Mouse (Mus musculus): Measurements from ENCODE around the gene Unc80. TPM values are rescaled to one million over a fixed set of nuclear protein-coding genes. Genes with fewer than 3 reads are reported as not detected.

Unc80 gene
- total RNA-seq, 2 experiments from 2014 or later: 226 to 248 TPM

GRCm38 (mm10) chr1:66495310-66496012 is 27.3 kb downstream of the Unc80 start:
- no peak for TF ChIP-seq CTCF (conservative IDR thresholded peaks at IDR 0.05)
- DNase-seq (ENCODE audit: low spot score in 2 of 2): peak in 1 of 2 experiments; percentile 24
- Histone ChIP-seq H3K27ac (no peak overlapping the region), H3K4me3 (no peak overlapping the region)

- DNase-seq (ENCODE audit: low spot score in 2 of 2): no peak
- Histone ChIP-seq H3K27ac (peak overlapping the region; percentile 76), H3K4me3 (no peak overlapping the region)
- TF ChIP-seq CTCF (conservative IDR thresholded peaks at IDR 0.05): no peak
These were observed 82.6 kb downstream of the Unc80 start for GRCm38 (mm10) chr1:66550812-66551211.

DNA sequence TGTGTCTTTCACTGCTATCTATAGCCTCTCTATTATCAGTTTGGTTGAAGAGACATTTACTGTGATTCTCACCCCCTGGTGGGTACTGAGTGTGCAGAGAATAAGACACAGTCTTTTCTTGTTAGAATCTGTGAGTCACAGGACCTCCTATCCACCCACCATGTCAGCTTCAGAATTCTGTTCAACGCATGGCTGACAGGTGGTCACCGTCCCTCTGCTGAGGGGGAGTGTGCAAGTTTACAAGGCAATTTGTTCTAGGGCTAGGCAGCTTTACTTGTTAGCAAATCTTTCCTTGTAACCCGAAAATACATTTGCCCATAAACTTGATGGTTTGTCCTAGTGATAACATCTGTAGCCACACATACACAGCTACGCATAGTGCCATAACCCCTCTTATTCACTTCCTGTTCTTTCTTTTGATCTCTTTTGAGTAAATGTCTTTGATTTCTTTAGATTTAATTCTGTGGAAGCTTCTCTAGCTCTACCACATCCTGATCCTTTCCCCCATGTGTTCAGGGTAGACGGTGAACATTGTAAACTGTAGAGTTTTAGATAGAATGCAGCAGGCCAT is 84.3 kb downstream of the Unc80 start:
- TF ChIP-seq CTCF (conservative IDR thresholded peaks at IDR 0.05): peak; percentile 55
- no peak overlapping the region for H3K4me3 ChIP-seq
- H3K27ac ChIP-seq: peak overlapping the region; percentile 88
- peak; percentile 70 to 85 for DNase-seq (ENCODE audit: low spot score in 2 of 2)

DNA sequence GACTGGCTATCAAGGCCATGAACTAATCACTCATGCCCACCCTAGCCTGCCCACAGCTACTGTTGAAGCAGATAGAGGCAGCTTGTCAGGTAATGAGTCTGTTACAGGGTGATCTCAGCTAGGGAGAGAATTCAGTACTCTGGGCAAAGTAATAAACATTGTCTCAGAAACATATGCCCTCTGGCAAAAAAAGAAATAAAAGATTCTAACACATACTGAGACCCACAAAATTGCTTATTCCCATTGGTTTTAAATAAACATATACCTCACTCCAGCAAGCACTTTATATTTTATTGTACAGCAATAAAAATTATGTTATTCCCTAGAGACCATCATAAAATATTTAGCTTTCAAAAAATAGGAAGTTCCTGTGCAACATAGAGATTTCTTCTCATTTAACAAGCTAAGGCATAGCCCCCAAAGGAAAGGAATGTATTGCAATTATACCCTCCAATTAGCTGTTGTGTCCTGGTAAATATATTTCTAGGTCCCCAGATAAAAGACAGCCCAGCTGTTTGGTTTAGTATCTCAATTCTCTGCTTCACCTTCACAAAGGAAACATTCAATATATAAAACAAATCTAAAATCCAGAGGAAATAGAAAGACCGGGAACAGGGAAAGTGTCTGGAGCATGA is 93.6 kb downstream of the Unc80 start:
- no peak for DNase-seq (ENCODE audit: low spot score in 2 of 2)
- no peak overlapping the region for H3K4me3 ChIP-seq
- no peak for TF ChIP-seq CTCF (conservative IDR thresholded peaks at IDR 0.05)
- H3K27ac ChIP-seq: no peak overlapping the region

DNA sequence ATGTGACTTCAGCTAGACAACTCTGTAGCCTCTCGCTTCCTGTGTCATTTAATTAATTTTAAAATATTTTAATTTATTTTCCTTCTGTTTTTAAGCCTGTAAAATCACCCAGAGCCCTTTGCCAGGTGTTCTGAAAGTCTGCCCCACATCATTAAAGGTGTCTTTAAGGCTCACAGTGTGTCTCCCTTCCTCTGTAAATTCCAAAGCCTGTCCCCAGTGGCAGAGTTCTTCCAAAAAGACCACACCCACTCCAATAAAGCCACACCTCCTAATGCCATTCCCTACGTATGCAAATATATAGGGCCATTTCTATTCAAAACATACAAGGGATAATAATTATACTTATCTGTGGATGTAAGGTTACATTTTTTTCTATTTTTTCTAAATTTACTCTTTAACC is 94.2 kb downstream of the Unc80 start:
- DNase-seq (ENCODE audit: low spot score in 2 of 2): no peak
- Histone ChIP-seq H3K27ac (no peak overlapping the region), H3K4me3 (no peak overlapping the region)
- TF ChIP-seq CTCF (conservative IDR thresholded peaks at IDR 0.05): no peak

DNA sequence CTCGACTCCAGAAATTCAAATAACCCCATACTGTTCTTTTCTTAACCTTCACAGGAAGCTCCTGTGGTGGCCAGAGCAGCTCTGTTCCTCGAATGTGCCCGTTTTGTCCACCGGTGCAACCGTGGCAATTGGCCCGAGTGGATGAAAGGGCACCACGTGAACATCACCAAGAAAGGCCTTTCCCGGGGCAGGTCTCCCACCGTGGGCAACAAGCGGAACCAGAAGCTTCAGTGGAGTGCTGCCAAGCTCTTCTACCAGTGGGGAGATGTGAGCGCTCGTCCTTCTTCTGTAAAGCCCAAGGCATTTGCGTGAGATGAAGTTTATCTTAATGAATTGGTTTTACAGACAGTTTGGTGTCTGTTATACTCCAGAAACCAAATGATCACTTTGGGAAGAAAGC is 101.6 kb downstream of the Unc80 start:
- TF ChIP-seq CTCF (conservative IDR thresholded peaks at IDR 0.05): no peak
- no peak overlapping the region for H3K27ac ChIP-seq
- no peak overlapping the region for H3K4me3 ChIP-seq
- no peak for DNase-seq (ENCODE audit: low spot score in 2 of 2)

DNA sequence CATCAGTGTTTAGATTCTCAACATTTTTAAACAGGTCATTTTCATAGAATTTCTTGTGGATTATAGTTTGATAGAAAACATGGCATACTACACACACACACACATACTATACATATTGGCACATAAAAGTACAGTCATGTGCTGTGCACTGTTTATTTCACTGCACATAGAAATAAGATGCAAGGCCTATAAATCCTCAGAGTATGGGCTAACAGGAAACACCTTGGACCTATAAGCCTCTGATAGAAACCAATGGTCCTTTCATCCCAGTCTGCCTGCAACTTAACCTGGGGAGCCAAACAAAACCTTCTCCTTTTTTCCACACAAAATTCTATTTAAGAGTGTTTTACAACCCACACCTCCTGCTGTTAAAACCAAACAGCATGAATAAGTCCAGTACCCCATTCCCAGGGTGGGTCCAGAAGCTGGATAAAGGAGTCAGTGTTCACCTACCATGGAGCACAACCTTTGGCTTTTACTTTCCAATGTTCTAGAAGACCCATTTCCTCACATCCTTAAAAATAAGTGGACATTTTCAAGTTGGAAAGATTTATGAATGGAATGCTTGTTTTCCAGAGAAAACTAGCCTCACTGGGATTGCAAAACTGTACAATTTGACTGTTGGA is 129.1 kb downstream of the Unc80 start:
- H3K27ac ChIP-seq: no peak overlapping the region
- no peak for TF ChIP-seq CTCF (conservative IDR thresholded peaks at IDR 0.05)
- no peak for DNase-seq (ENCODE audit: low spot score in 2 of 2)
- no peak overlapping the region for H3K4me3 ChIP-seq

DNA sequence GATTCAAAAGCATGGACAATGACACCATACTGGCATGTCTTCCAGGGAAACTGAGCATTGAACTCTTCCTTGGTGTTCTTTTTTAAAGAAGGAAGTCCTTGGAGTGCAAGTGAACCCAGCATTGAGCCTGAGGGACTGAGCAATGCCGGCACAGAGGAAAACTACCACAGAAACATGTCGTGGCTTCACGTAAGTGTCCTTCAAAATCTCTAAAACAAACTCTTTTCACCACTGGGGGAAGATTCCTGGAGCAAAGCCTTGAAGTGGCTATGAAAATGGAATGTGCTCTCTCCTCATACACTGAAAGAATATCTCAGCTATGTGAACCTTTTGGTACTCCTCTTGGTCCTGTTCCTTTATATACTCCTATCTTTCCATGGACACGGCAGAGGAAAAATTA is 140.1 kb downstream of the Unc80 start:
- 0 out of 2 replicates have a peak, but pooled peaks have one; percentile 5 for TF ChIP-seq CTCF (conservative IDR thresholded peaks at IDR 0.05)
- H3K4me3 ChIP-seq: no peak overlapping the region
- DNase-seq (ENCODE audit: low spot score in 2 of 2): no peak
- H3K27ac ChIP-seq: no peak overlapping the region

DNA sequence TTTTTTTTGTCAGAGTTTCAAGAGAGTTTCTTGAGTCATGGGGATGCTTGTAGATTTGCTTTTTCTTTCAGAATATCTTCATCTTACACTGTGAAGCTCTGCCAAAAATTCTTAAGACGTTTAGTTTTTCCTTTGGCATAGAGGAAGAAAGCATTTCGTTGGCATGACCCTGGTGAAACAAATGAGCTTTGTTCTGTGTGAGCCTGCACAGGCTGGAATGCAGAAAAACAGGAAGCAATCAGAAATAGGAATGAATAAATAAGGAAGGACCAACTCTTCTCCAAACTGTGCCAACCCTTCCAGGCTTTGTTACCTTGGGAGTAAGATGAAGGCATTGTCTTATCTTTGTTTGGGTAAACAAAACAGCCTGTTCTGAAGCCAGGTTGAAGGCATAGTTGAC is 149.0 kb downstream of the Unc80 start:
- no peak for DNase-seq (ENCODE audit: low spot score in 2 of 2)
- Histone ChIP-seq H3K4me3 (no peak overlapping the region), H3K27ac (no peak overlapping the region)
- TF ChIP-seq CTCF (conservative IDR thresholded peaks at IDR 0.05): no peak

DNA sequence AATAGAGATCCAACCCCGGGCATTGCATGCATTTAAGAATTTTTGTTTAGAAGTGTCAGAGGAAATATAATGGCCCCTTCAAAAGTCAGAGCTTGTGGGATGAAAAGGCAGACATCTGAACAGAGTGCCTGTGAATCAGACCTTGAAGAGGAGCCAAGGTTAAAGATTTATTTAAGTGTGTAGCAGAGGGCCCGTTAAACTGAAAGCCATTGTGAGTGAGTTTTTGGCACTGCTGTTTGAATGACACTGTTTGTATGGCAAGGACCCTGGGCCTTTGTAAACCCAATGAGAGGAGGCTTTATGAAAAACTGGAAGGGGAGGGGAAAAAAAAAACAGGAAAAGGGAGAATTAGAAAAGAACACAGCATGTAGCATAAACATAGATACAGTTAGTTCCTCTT is 170.0 kb downstream of the Unc80 start:
- no peak for TF ChIP-seq CTCF (conservative IDR thresholded peaks at IDR 0.05)
- DNase-seq (ENCODE audit: low spot score in 2 of 2): no peak
- H3K27ac ChIP-seq: no peak overlapping the region
- no peak overlapping the region for H3K4me3 ChIP-seq

- Histone ChIP-seq H3K4me3 (no peak overlapping the region), H3K27ac (no peak overlapping the region)
- no peak for DNase-seq (ENCODE audit: low spot score in 2 of 2)
- TF ChIP-seq CTCF (conservative IDR thresholded peaks at IDR 0.05): no peak
These were observed 178.7 kb downstream of the Unc80 start for GRCm38 (mm10) chr1:66646894-66647293.

GRCm38 (mm10) chr1:66649568-66649967 is 181.4 kb downstream of the Unc80 start:
- peak overlapping the region; percentile 82 for H3K27ac ChIP-seq

DNA sequence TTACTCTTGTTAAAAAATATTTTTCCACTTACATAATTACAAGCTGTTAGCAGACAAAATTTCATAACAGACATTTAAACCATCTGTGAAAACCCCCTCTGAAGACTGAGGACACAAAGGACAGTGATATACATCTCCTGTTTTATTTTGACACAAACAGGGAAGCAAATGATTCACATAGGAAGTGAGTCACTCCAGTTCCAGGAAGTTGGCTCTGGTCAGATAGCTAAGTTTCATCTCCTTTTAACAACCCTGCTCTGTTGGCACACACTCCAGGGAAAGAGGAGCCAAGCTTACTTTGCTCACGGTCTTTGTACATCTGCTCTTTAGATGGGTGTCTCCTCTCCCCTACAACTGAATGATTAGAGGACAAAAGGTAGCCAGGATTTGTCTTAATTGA is 181.8 kb downstream of the Unc80 start:
- no peak overlapping the region for H3K4me3 ChIP-seq
- TF ChIP-seq CTCF (conservative IDR thresholded peaks at IDR 0.05): no peak
- peak in 1 of 2 experiments; percentile 29 for DNase-seq (ENCODE audit: low spot score in 2 of 2)
- H3K27ac ChIP-seq: peak overlapping the region; percentile 82

More at GRCm38 (mm10) chr1:66649568-66649967, 181.4 kb downstream of the Unc80 start:
- DNase-seq (ENCODE audit: low spot score in 2 of 2): peak in 1 of 2 experiments; percentile 38
- H3K4me3 ChIP-seq: no peak overlapping the region
- TF ChIP-seq CTCF (conservative IDR thresholded peaks at IDR 0.05): no peak

All from layer of hippocampus, adult 2 months (tissue).